25 mouse cellular contexts compared by ENCODE assay signal in the genomic region with DNA sequence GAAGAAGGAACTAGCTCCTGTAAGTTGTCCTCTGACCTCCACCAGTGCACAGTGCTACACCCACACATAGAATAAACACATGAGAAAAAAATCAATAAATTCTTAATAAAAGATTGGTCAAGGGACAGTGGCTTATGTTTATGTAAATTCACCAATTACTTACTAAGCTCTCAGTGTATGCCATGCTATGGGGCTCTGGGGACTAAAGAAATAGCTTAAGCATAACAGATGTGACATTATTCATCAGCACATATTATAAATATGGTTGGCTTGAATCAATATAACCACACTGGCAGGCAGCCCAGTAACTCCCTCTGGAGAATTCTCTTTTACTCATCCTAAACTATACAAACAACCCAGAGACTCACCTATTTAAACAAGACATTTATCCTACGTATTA.
DNase-seq lines count a peak whose midpoint lies in the region; ATAC-seq and TF ChIP-seq lines count a peak whose summit lies in the region.
"Had no signal": no experiment of that assay in that cellular context is flagged by ENCODE, and none has a peak within 500 bp of the region (broad histone marks: within the 10 kb centered on the region; RNA-seq: fewer than 3 reads in every experiment).

No protein-coding gene starts in this region.

- ATAC-seq in embryonic facial prominence, embryonic 14.5 days (ENCODE audit: low read depth), result 0 out of 2 replicates have a peak, but pooled peaks have one; percentile 12
- ATAC-seq in liver, embryonic 12.5 days, result no peak
- no peak for ATAC-seq in midbrain, postnatal 0 days (ENCODE audit: low FRiP score)
- ATAC-seq: liver, postnatal 0 days; lung, postnatal 0 days had no signal

- H3K36me3 ChIP-seq in embryonic facial prominence, embryonic 14.5 days (ENCODE audit: control insufficient read depth, insufficient read depth, low read length), result no peaks in the 10 kb centered on the region
- no peaks in the 10 kb centered on the region for H3K36me3 ChIP-seq in embryonic facial prominence, embryonic 10.5 days (replicated peaks)
- H3K36me3 ChIP-seq in liver, adult 2 months (ENCODE audit: control insufficient read depth, insufficient read depth, low read length), result no peaks in the 10 kb centered on the region
- H3K36me3 ChIP-seq in liver, embryonic 12.5 days, result no peaks in the 10 kb centered on the region
- no peaks in the 10 kb centered on the region for H3K36me3 ChIP-seq in midbrain, postnatal 0 days (ENCODE audit: insufficient read depth, low read length)
- H3K36me3 ChIP-seq: embryonic facial prominence, embryonic 12.5 days; forebrain, embryonic 12.5 days; heart, embryonic 10.5 days; limb, embryonic 10.5 days; neural tube, embryonic 12.5 days; stomach, embryonic 15.5 days had no signal

- no peak overlapping the region for H3K9ac ChIP-seq in embryonic facial prominence, embryonic 14.5 days (ENCODE audit: low read depth, low read length)
- no peak overlapping the region for H3K9ac ChIP-seq in liver, adult 2 months (ENCODE audit: low read depth, low read length)
- H3K9ac ChIP-seq in liver, embryonic 12.5 days, result no peak overlapping the region
- no peak overlapping the region for H3K9ac ChIP-seq in midbrain, postnatal 0 days (replicated peaks; ENCODE audit: low read length, poor library complexity, severe bottlenecking)
- H3K9ac ChIP-seq: embryonic facial prominence, embryonic 12.5 days; forebrain, embryonic 12.5 days; liver, postnatal 0 days; neural tube, embryonic 12.5 days; stomach, embryonic 15.5 days had no signal

- DNase-seq in embryonic facial prominence, embryonic 14.5 days (ENCODE audit: low spot score), result peak; percentile 36
- no peak for DNase-seq in embryonic facial prominence, embryonic 10.5 days (ENCODE audit: low spot score)
- DNase-seq in liver, adult 2 months (ENCODE audit: extremely low read depth, low read depth, low spot score), result peak; percentile 45
- peak; percentile 13 for DNase-seq in right cerebral cortex, postnatal 14 days
- no peak for DNase-seq in right cerebral cortex, postnatal 25 days
- DNase-seq in midbrain, postnatal 0 days (ENCODE audit: low spot score), result peak; percentile 9
- no peak for DNase-seq in adrenal gland, postnatal 4 days (ENCODE audit: low spot score in 2 of 2)
- DNase-seq: adrenal gland, postnatal 14 days; cerebellum, adult 11 months; cerebellum, postnatal 10 days; heart, postnatal 4 days; kidney, adult 2 months; liver; liver, postnatal 0 days; thymus, postnatal 36 days had no signal

- no peaks in the 10 kb centered on the region; the same call in 1 of the 2 replicates for H3K4me1 ChIP-seq in embryonic facial prominence, embryonic 14.5 days (ENCODE audit: control insufficient read depth, insufficient read depth, low read length)
- H3K4me1 ChIP-seq in embryonic facial prominence, embryonic 10.5 days, result no peaks in the 10 kb centered on the region
- peaks cover 2% of the 10 kb centered on the region for H3K4me1 ChIP-seq in liver, adult 2 months (ENCODE audit: control insufficient read depth, insufficient read depth, low read length)
- no peaks in the 10 kb centered on the region for H3K4me1 ChIP-seq in liver, embryonic 12.5 days
- no peaks in the 10 kb centered on the region for H3K4me1 ChIP-seq in midbrain, postnatal 0 days (ENCODE audit: insufficient read depth, low read length)
- H3K4me1 ChIP-seq: embryonic facial prominence, embryonic 12.5 days; forebrain, embryonic 12.5 days; heart, embryonic 10.5 days; limb, embryonic 10.5 days; neural tube, embryonic 12.5 days; stomach, embryonic 15.5 days had no signal

- H3K27me3 ChIP-seq in embryonic facial prominence, embryonic 14.5 days (replicated peaks; ENCODE audit: control insufficient read depth, insufficient read depth, low read length), result no peaks in the 10 kb centered on the region
- H3K27me3 ChIP-seq in embryonic facial prominence, embryonic 10.5 days (replicated peaks; ENCODE audit: low read depth, poor library complexity, severe bottlenecking), result no peaks in the 10 kb centered on the region
- no peaks in the 10 kb centered on the region for H3K27me3 ChIP-seq in liver, adult 2 months (ENCODE audit: control insufficient read depth, insufficient read depth, low read length)
- H3K27me3 ChIP-seq in liver, embryonic 12.5 days (replicated peaks), result no peaks in the 10 kb centered on the region
- no peaks in the 10 kb centered on the region for H3K27me3 ChIP-seq in midbrain, postnatal 0 days (ENCODE audit: insufficient read depth, low read length)
- H3K27me3 ChIP-seq: embryonic facial prominence, embryonic 12.5 days; forebrain, embryonic 12.5 days; neural tube, embryonic 12.5 days; stomach, embryonic 15.5 days had no signal

- no peaks in the 10 kb centered on the region for H3K9me3 ChIP-seq in embryonic facial prominence, embryonic 14.5 days (ENCODE audit: control insufficient read depth, low read length)
- H3K9me3 ChIP-seq in embryonic facial prominence, embryonic 10.5 days, result no peaks in the 10 kb centered on the region
- H3K9me3 ChIP-seq in liver, embryonic 12.5 days (replicated peaks), result no peaks in the 10 kb centered on the region
- H3K9me3 ChIP-seq in midbrain, postnatal 0 days (ENCODE audit: low read length), result no peaks in the 10 kb centered on the region
- H3K9me3 ChIP-seq: embryonic facial prominence, embryonic 12.5 days; forebrain, embryonic 12.5 days; heart, embryonic 10.5 days; limb, embryonic 10.5 days; neural tube, embryonic 12.5 days; stomach, embryonic 15.5 days had no signal

- H3K4me2 ChIP-seq in embryonic facial prominence, embryonic 14.5 days (ENCODE audit: low read depth, low read length), result no peak overlapping the region
- no peak overlapping the region for H3K4me2 ChIP-seq in liver, embryonic 12.5 days
- no peak overlapping the region for H3K4me2 ChIP-seq in midbrain, postnatal 0 days (ENCODE audit: low read depth, low read length, poor library complexity, severe bottlenecking)
- H3K4me2 ChIP-seq: embryonic facial prominence, embryonic 12.5 days; forebrain, embryonic 12.5 days; neural tube, embryonic 12.5 days; stomach, embryonic 15.5 days had no signal

- TF ChIP-seq CTCF in liver, adult 2 months (IDR thresholded peaks at IDR 0.05; ENCODE audit: low read depth, low read length), result no peak
- no peak for TF ChIP-seq CTCF in midbrain, postnatal 0 days (IDR thresholded peaks at IDR 0.05)

- 47% methylated on average over 1 of the region's 1 CpGs for WGBS in embryonic facial prominence, embryonic 14.5 days
- WGBS in embryonic facial prominence, embryonic 10.5 days, result 88% methylated on average over 1 of the region's 1 CpGs
- 40% methylated on average over 1 of the region's 1 CpGs for WGBS in liver, adult 2 months
- WGBS in liver, embryonic 12.5 days (ENCODE audit: insufficient replicate concordance), result 75% methylated on average over 1 of the region's 1 CpGs
- WGBS in midbrain, postnatal 0 days, result 44% methylated on average over 1 of the region's 1 CpGs

- H3K4me3 ChIP-seq in embryonic facial prominence, embryonic 14.5 days (ENCODE audit: low read depth, low read length), result no peak overlapping the region
- no peak overlapping the region for H3K4me3 ChIP-seq in embryonic facial prominence, embryonic 10.5 days
- no peak overlapping the region for H3K4me3 ChIP-seq in liver, adult 2 months (ENCODE audit: insufficient read depth, low read depth, low read length)
- H3K4me3 ChIP-seq in liver, embryonic 12.5 days, result no peak overlapping the region
- H3K4me3 ChIP-seq in midbrain, postnatal 0 days (ENCODE audit: low read depth, low read length), result no peak overlapping the region
- H3K4me3 ChIP-seq: embryonic facial prominence, embryonic 12.5 days; erythroblast, embryonic 14.5 days; forebrain, embryonic 12.5 days; heart, embryonic 10.5 days; limb, embryonic 10.5 days; neural tube, embryonic 12.5 days; stomach, embryonic 15.5 days had no signal

- TF ChIP-seq POLR2A in liver, adult 2 months (IDR thresholded peaks at IDR 0.05; ENCODE audit: extremely low read depth, insufficient read depth, low read length), result no peak

- no peak overlapping the region for H3K27ac ChIP-seq in embryonic facial prominence, embryonic 14.5 days (replicated peaks; ENCODE audit: low read depth, low read length)
- no peak overlapping the region for H3K27ac ChIP-seq in embryonic facial prominence, embryonic 10.5 days (replicated peaks)
- no peak overlapping the region for H3K27ac ChIP-seq in liver, adult 2 months (replicated peaks; ENCODE audit: insufficient read depth, low read depth, low read length)
- H3K27ac ChIP-seq in liver, embryonic 12.5 days, result no peak overlapping the region
- no peak overlapping the region for H3K27ac ChIP-seq in midbrain, postnatal 0 days (ENCODE audit: low read depth, low read length)
- H3K27ac ChIP-seq: embryonic facial prominence, embryonic 12.5 days; forebrain, embryonic 12.5 days; heart, embryonic 10.5 days; kidney, postnatal 0 days; limb, embryonic 10.5 days; neural tube, embryonic 12.5 days; stomach, embryonic 15.5 days had no signal

- H3K79me2 ChIP-seq in liver, adult 2 months (ENCODE audit: control insufficient read depth, insufficient read depth, low read length), result no peaks in the 10 kb centered on the region

Comparison
In these comparisons a context has a peak if more than half of its experiments do, and no peak if none do; other contexts are left out.
1. DNase-seq: peak in embryonic facial prominence, embryonic 14.5 days (single experiment), liver, adult 2 months (single experiment), right cerebral cortex, postnatal 14 days (single experiment) and midbrain, postnatal 0 days (single experiment); none in embryonic facial prominence, embryonic 10.5 days (single experiment), right cerebral cortex, postnatal 25 days (single experiment) and adrenal gland, postnatal 4 days (0 of 2).